Mouse (Mus musculus) MEL (cell line): ENCODE results near the gene Rbpms2. TPM values are rescaled to one million over a fixed set of nuclear protein-coding genes. Genes with fewer than 3 reads are reported as not detected.

Source experiments
- DNase-seq: peaks from one replicate; pipeline ENCODE4 v3.0.0; 2011; ENCODE audit warnings: low read depth, low spot score
- H3K27ac ChIP-seq: 2 replicates; pipeline ENCODE4 v1.5.1; 2012; ENCODE audit warnings: low read depth, mild to moderate bottlenecking, control low read depth, low read length, moderate library complexity; ENCODE audit not compliant: control insufficient read depth
- H3K27me3 ChIP-seq, 2 experiments: fragments of 150-350 bp in 1 of 2; sonication (generic) in 1 of 2; 2 replicates each; pipeline ENCODE4 v1.6.1; 2012; ENCODE audit warnings: low read length in 2 of 2, mild to moderate bottlenecking in 2 of 2, improper control_type of control experiment in 1 of 2, moderate library complexity in 1 of 2; ENCODE audit not compliant: insufficient read depth in 2 of 2, control insufficient read depth in 1 of 2
- H3K36me3 ChIP-seq, 2 experiments: 2 replicates each; pipeline ENCODE4 v1.6.1; 2012 to 2014; ENCODE audit warnings: low read length in 2 of 2, improper control_type of control experiment in 1 of 2, inconsistent platforms in 1 of 2, mild to moderate bottlenecking in 1 of 2; ENCODE audit not compliant: insufficient read depth in 2 of 2, control insufficient read depth in 1 of 2
- H3K4me1 ChIP-seq, 2 experiments: fragments of 150-350 bp in 1 of 2; sonication (generic) in 1 of 2; 2 replicates each; pipeline ENCODE4 v1.6.1; 2012; ENCODE audit warnings: low read length in 2 of 2, improper control_type of control experiment in 1 of 2, mild to moderate bottlenecking in 1 of 2; ENCODE audit not compliant: insufficient read depth in 2 of 2, control insufficient read depth in 1 of 2
- H3K4me3 ChIP-seq, 2 experiments: fragments of 150-350 bp in 1 of 2; sonication (generic) in 1 of 2; 2 replicates each; pipeline ENCODE4 v1.5.1; 2012; ENCODE audit warnings: low read depth in 2 of 2, low read length in 2 of 2, mild to moderate bottlenecking in 2 of 2, moderate library complexity in 2 of 2, control low read depth in 1 of 2, improper control_type of control experiment in 1 of 2; ENCODE audit not compliant: control insufficient read depth in 1 of 2, insufficient read depth in 1 of 2
- H3K79me2 ChIP-seq: 2 replicates; pipeline ENCODE4 v1.6.1; 2012; ENCODE audit warnings: mild to moderate bottlenecking, low read length, moderate library complexity; ENCODE audit not compliant: control insufficient read depth, poor library complexity, insufficient read depth
- H3K9ac ChIP-seq: 2 replicates; pipeline ENCODE4 v1.6.1; 2012; ENCODE audit warnings: low read depth, mild to moderate bottlenecking, control low read depth, low read length, moderate library complexity; ENCODE audit not compliant: control insufficient read depth, poor library complexity, severe bottlenecking
- H3K9me3 ChIP-seq: fragments of 150-350 bp; sonication (generic); replicated peaks from 2 replicates; pipeline ENCODE4 v1.6.1; 2012; ENCODE audit warnings: mild to moderate bottlenecking, low read length, improper control_type of control experiment, moderate library complexity; ENCODE audit not compliant: insufficient read depth
- CHD2 ChIP-seq: IDR thresholded peaks from 2 replicates; pipeline ENCODE4 v1.6.1; 2011; ENCODE audit warnings: low read length, improper control_type of control experiment
- E2F4 ChIP-seq: IDR thresholded peaks from 2 replicates; pipeline ENCODE4 v1.6.1; 2011; ENCODE audit warnings: low read depth, low read length, improper control_type of control experiment, borderline replicate concordance
- ELF1 ChIP-seq: IDR thresholded peaks from 2 replicates; pipeline ENCODE4 v1.6.1; 2014; ENCODE audit warnings: low read depth, mild to moderate bottlenecking, inconsistent platforms, low read length, improper control_type of control experiment, moderate library complexity
- EP300 ChIP-seq, 2 experiments: IDR thresholded peaks; 2 replicates each; pipeline ENCODE4 v1.6.1; 2011; ENCODE audit warnings: improper control_type of control experiment in 2 of 2, low read length in 2 of 2, low read depth in 1 of 2, mild to moderate bottlenecking in 1 of 2
- GATA1 ChIP-seq: IDR thresholded peaks from 2 replicates; pipeline ENCODE4 v1.6.1; 2011; ENCODE audit warnings: low read depth, low read length, improper control_type of control experiment
- JUND ChIP-seq: IDR thresholded peaks from 2 replicates; pipeline ENCODE4 v1.6.1; 2011; ENCODE audit warnings: low read depth, mild to moderate bottlenecking, improper control_type of control experiment, low read length
- KAT2A ChIP-seq: conservative IDR thresholded peaks from 2 replicates; pipeline ENCODE4 v1.6.1; 2012; ENCODE audit warnings: low read depth, low read length, improper control_type of control experiment, inconsistent platforms
- MAFK ChIP-seq: IDR thresholded peaks from 2 replicates; pipeline ENCODE4 v1.6.1; 2011; ENCODE audit warnings: low read depth, mild to moderate bottlenecking, low read length, improper control_type of control experiment, borderline replicate concordance
- MAX ChIP-seq: IDR thresholded peaks from 2 replicates; pipeline ENCODE4 v1.6.1; 2011; ENCODE audit warnings: low read length, improper control_type of control experiment
- MAZ ChIP-seq: IDR thresholded peaks from 2 replicates; pipeline ENCODE4 v1.6.1; 2012; ENCODE audit warnings: low read depth, mild to moderate bottlenecking, inconsistent platforms, low read length, improper control_type of control experiment
- MXI1 ChIP-seq: IDR thresholded peaks from 2 replicates; pipeline ENCODE4 v1.6.1; 2011; ENCODE audit warnings: mild to moderate bottlenecking, low read depth, low read length, improper control_type of control experiment
- MYB ChIP-seq: IDR thresholded peaks from 2 replicates; pipeline ENCODE4 v1.6.1; 2011; ENCODE audit warnings: mild to moderate bottlenecking, low read depth, low read length, improper control_type of control experiment
- MYC ChIP-seq: IDR thresholded peaks from 2 replicates; pipeline ENCODE4 v1.6.1; 2011; ENCODE audit warnings: low read depth, mild to moderate bottlenecking, low read length, improper control_type of control experiment, moderate library complexity
- NELFE ChIP-seq: IDR thresholded peaks from 2 replicates; pipeline ENCODE4 v1.6.1; 2011; ENCODE audit warnings: low read depth, low read length, improper control_type of control experiment
- NRF1 ChIP-seq: IDR thresholded peaks from 2 replicates; pipeline ENCODE4 v1.6.1; 2014; ENCODE audit warnings: low read depth, mild to moderate bottlenecking, inconsistent platforms, low read length, improper control_type of control experiment, moderate library complexity; ENCODE audit not compliant: poor library complexity, insufficient read depth, severe bottlenecking
- POLR2A ChIP-seq, 2 experiments: IDR thresholded peaks; 2 replicates each; pipeline ENCODE4 v1.6.1; 2011 to 2012; ENCODE audit warnings: low read length in 2 of 2, mild to moderate bottlenecking in 2 of 2, control low read depth in 1 of 2, improper control_type of control experiment in 1 of 2, low read depth in 1 of 2, moderate library complexity in 1 of 2; ENCODE audit not compliant: control insufficient read depth in 1 of 2, insufficient read depth in 1 of 2, poor library complexity in 1 of 2
- RAD21 ChIP-seq: IDR thresholded peaks from 2 replicates; pipeline ENCODE4 v1.6.1; 2011; ENCODE audit warnings: mild to moderate bottlenecking, low read depth, low read length, improper control_type of control experiment
- RCOR1 ChIP-seq: IDR thresholded peaks from 2 replicates; pipeline ENCODE4 v1.6.1; 2012; ENCODE audit warnings: low read depth, mild to moderate bottlenecking, inconsistent platforms, low read length, improper control_type of control experiment
- SIN3A ChIP-seq: IDR thresholded peaks from 2 replicates; pipeline ENCODE4 v1.6.1; 2012; ENCODE audit warnings: low read length, improper control_type of control experiment, inconsistent platforms
- SMC3 ChIP-seq: IDR thresholded peaks from 2 replicates; pipeline ENCODE4 v1.6.1; 2011; ENCODE audit warnings: low read depth, low read length, improper control_type of control experiment
- TAL1 ChIP-seq: IDR thresholded peaks from 2 replicates; pipeline ENCODE4 v1.6.1; 2012; ENCODE audit warnings: mild to moderate bottlenecking, inconsistent platforms, low read length, moderate library complexity, mixed read lengths
- TBP ChIP-seq: IDR thresholded peaks from 2 replicates; pipeline ENCODE4 v1.8.0; 2011; ENCODE audit warnings: low read depth, low read length, improper control_type of control experiment
- UBTF ChIP-seq: IDR thresholded peaks from 2 replicates; pipeline ENCODE4 v1.6.1; 2012; ENCODE audit warnings: low read depth, mild to moderate bottlenecking, inconsistent platforms, low read length, improper control_type of control experiment, moderate library complexity, borderline replicate concordance; ENCODE audit not compliant: insufficient read depth
- USF1 ChIP-seq: IDR thresholded peaks from 2 replicates; pipeline ENCODE4 v1.6.1; 2014; ENCODE audit warnings: low read depth, mild to moderate bottlenecking, inconsistent platforms, low read length, improper control_type of control experiment, moderate library complexity
- USF2 ChIP-seq, 2 experiments: IDR thresholded peaks; 2 replicates each; pipeline ENCODE4 v1.6.1; 2011 to 2012; ENCODE audit warnings: improper control_type of control experiment in 2 of 2, low read length in 2 of 2, borderline replicate concordance in 1 of 2, inconsistent platforms in 1 of 2, low read depth in 1 of 2, mild to moderate bottlenecking in 1 of 2; ENCODE audit not compliant: insufficient read depth in 1 of 2
- ZC3H11A ChIP-seq: IDR thresholded peaks from 2 replicates; pipeline ENCODE4 v1.6.1; 2012; ENCODE audit warnings: low read depth, mild to moderate bottlenecking, inconsistent platforms, low read length, improper control_type of control experiment
- ZKSCAN1 ChIP-seq: IDR thresholded peaks from 2 replicates; pipeline ENCODE4 v1.6.1; 2012; ENCODE audit warnings: low read depth, mild to moderate bottlenecking, inconsistent platforms, low read length, improper control_type of control experiment, moderate library complexity
- ZMIZ1 ChIP-seq: IDR thresholded peaks from 2 replicates; pipeline ENCODE4 v1.6.1; 2012; ENCODE audit warnings: low read depth, mild to moderate bottlenecking, inconsistent platforms, low read length, improper control_type of control experiment, moderate library complexity
- ZNF384 ChIP-seq: IDR thresholded peaks from 2 replicates; pipeline ENCODE4 v1.6.1; 2012; ENCODE audit warnings: low read depth, mild to moderate bottlenecking, inconsistent platforms, low read length, improper control_type of control experiment
- polyA plus RNA-seq, 2 experiments: library from polyadenylated mRNA; stranded (reverse) in 1 of 2; unstranded in 1 of 2; fragments of >175 nt in 1 of 2; fragments of >200 nt in 1 of 2; gene quantifications; 2 replicates each; pipeline versions ENCODE4 v1.2.1 to v1.2.4; 2012; ENCODE audit warnings: low replicate concordance in 2 of 2, low read depth in 1 of 2; ENCODE audit not compliant: insufficient read length in 2 of 2, insufficient read depth in 1 of 2, missing spikeins in 1 of 2
- total RNA-seq: library from RNA; depleted of rRNA; stranded (reverse); fragments of 300-350 nt; gene quantifications from 2 replicates; pipeline ENCODE4 v1.2.3, GENCODE M21; 2012; rRNA removed

The Rbpms2 gene
- total RNA-seq: not detected in 2 replicates
- polyA plus RNA-seq: under 1 TPM in 1 of 2 experiments, not detected in 1; 0.22 TPM

DNA sequence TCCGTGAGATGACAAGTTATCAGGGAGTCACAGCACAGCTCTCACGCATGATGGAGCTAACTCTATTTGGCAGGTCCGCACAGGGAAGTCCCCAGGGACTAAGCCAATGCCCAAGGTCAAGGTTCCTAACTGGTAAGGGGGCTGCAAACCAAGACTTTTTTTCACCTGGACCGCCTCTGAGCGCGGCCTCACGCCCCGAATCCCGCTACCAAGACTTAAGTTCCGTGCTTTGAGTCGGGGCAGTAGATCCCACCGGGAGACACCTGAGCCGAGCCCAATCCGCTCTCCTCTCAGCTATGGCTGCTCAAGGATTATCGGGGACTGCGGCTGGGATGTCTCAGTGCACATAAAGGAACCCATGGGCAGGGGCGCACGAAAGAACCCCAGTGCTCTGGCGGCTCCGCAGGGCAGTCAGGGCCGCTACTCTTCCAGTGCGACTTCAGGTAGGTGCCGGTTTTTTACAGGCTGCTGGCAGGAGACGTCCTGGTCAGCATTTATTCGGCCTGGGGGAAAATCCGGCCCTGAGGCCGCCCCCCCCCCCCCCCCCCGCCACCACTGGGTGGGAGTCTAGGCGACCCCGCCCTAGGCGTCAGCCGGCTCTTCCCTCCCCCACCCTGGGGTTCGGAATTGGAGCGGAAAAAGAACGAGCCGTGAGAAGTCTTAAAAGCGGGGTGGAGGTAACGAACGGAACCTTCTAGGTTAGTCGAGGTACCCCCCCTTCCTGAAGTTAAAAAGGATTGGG, at the start of gene Rbpms2:
Rbpms2 (plus strand) TSS at position 624 of the 742 bp plus-strand sequence.
- H3K36me3 ChIP-seq: no peaks in the 10 kb centered on the region
- H3K4me3 ChIP-seq: no peak within 1 kb of the TSS
- peaks cover 0 to 1% of the 10 kb centered on the region in 2 experiments; a peak in 2 of 4 replicates for H3K27me3 ChIP-seq
- no peaks in the 10 kb centered on the region for H3K4me1 ChIP-seq
- no peak within 1 kb of the TSS for H3K9ac ChIP-seq
- no peaks in the 10 kb centered on the region for H3K79me2 ChIP-seq
- H3K27ac ChIP-seq: no peak within 1 kb of the TSS
- no peak for DNase-seq
- TF ChIP-seq MYB: no peak
- TF ChIP-seq CHD2: no peak
- TF ChIP-seq, all 39 proteins: peak for 0
- H3K9me3 ChIP-seq: no peaks in the 10 kb centered on the region

DNA sequence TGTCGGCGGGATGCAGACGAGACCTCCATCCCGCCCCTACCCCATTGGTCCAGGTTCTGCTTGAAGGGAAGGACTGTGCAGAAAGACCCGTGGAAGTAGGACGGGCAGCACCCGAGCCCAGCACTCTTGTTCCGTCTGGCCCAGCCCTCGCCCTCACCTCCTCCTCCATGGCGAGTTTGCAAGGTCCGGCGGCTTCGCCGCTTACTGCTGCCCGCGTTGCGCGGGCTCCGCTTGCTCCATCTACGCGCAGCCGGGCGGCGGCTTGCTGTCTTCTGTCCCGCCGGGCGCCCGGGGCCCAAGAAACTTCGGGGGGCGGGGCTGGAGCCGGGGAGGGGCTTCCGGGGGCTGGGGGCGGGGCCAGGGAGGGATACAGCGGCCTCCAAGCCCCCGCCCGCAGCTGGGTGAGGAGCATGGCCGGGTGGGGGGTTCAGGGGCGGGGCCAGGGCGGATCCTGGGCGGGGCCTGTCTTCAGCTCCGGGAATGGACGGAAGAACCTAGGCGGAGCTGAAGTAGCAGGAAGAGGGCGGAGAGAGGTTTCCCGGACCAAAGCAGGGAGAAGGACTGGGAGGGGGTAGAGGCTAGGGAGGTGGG, 49.6 kb upstream of the Rbpms2 start, which contains the start of gene Plekho2:
Plekho2 (minus strand) TSS at position 260 of the 591 bp plus-strand sequence.
- Histone ChIP-seq H3K9me3 (no peaks in the 10 kb centered on the region), H3K27me3 (no peaks in the 10 kb centered on the region), H3K36me3 (peaks cover 0 to 39% of the 10 kb centered on the region in 2 experiments; a peak in 2 of 4 replicates), H3K4me1 (peaks cover 13 to 41% of the 10 kb centered on the region in 2 experiments), H3K79me2 (peaks cover 15% of the 10 kb centered on the region), H3K27ac (peak within 1 kb of the TSS; percentile 88), H3K9ac (peak within 1 kb of the TSS; percentile 86), H3K4me3 (peak within 1 kb of the TSS; percentile 73 to 91)
- DNase-seq: peak; percentile 97
- TF ChIP-seq TAL1 (no peak), NELFE (peak; percentile 80), NRF1 (peak; percentile 42; the same call in 1 of the 2 replicates), POLR2A (IDR thresholded peaks at IDR 0.05; ENCODE audit: control insufficient read depth in 1 of 2, insufficient read depth in 1 of 2, low read depth in 1 of 2, low read length in 2 of 2, poor library complexity in 1 of 2) (peak; percentile 79 to 81), E2F4 (no peak), SMC3 (no peak), ZMIZ1 (peak; percentile 73), USF1 (no peak), USF2 (IDR thresholded peaks at IDR 0.05; ENCODE audit: borderline replicate concordance in 1 of 2, insufficient read depth in 1 of 2, low read depth in 1 of 2, low read length in 2 of 2) (no peak), ZC3H11A (no peak), MYB (no peak), TBP (peak; percentile 42; the same call in 1 of the 2 replicates), ELF1 (peak; percentile 72; the same call in 1 of the 2 replicates), JUND (no peak), RAD21 (no peak), EP300 (IDR thresholded peaks at IDR 0.05; ENCODE audit: low read depth in 1 of 2, low read length in 2 of 2) (no peak), KAT2A (no peak), GATA1 (no peak), MXI1 (peak; percentile 39; the same call in 1 of the 2 replicates), RCOR1 (no peak), ZKSCAN1 (no peak), UBTF (no peak), MAZ (peak; percentile 80), MAX (no peak), ZNF384 (no peak), MYC (no peak), SIN3A (peak; percentile 6; the same call in 1 of the 2 replicates), MAFK (no peak), CHD2 (no peak)
